Mouse (Mus musculus): ENCODE measurements around the gene Rgl2.

DNA sequence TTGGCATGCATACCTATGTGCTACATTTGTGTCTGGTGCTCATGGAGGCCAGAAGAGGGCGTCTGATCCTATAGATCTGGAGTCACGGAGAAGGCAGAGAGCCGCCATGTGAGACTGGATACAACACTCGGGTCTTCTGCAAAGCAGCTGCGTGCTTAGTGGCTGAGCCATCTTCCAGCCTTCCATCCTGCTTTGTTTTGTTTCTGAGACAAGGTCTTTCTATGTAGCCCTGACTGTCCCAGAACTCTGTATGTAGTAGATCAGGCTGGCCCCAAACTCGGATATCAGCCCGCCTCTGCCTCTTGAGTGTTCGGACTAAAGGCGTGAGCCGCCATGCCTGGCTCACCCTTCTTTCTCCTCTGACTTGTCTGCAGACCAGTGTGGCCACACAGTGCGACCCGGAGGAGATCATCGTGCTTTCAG is 14.4 kb upstream of the Rgl2 start:
- TF ChIP-seq TAL1 (IDR thresholded peaks at IDR 0.05; ENCODE audit: low read length) (no peak), GATA1 (IDR thresholded peaks at IDR 0.05; ENCODE audit: low read length) (no peak)
